Mouse (Mus musculus): ENCODE measurements around the gene Rps27. TPM values are rescaled to one million over a fixed set of nuclear protein-coding genes. Genes with fewer than 3 reads are reported as not detected.

Rps27 gene
- total and polyA plus RNA-seq, 3 experiments, result 2,476 to 6,504 TPM; not detected in 1

DNA sequence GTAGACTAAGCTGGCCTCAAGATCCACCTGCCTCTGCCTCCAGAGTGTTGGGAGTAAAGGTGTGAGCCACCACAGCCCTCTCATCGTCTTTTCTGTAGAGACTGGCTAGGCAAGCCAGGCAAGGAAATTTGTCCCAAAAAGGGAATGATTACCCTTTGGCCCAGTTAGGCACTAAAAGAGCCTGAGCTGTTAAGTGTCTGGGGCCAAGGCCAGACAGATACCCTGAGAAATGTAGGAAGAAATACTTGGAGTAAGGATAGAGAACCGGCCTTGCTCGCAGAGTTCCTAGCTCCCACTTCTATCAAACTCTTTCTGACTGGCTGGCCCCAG is 34.1 kb upstream of the Rps27 start:
- H3K36me3 ChIP-seq (ENCODE audit: control insufficient read depth in 1 of 2, insufficient read depth in 2 of 2, low read length in 2 of 2), result peaks cover 0 to 7% of the 10 kb centered on the region in 2 experiments; a peak in 2 of 4 replicates
- DNase-seq (ENCODE audit: low read depth, low spot score), result no peak
- peak overlapping the region; percentile 31 for H3K27ac ChIP-seq (ENCODE audit: control insufficient read depth, low read depth, low read length)
- TF ChIP-seq MAFK (IDR thresholded peaks at IDR 0.05; ENCODE audit: borderline replicate concordance, low read depth, low read length) (no peak), NRF1 (IDR thresholded peaks at IDR 0.05; ENCODE audit: insufficient read depth, low read depth, low read length, poor library complexity, severe bottlenecking) (no peak), GATA1 (IDR thresholded peaks at IDR 0.05; ENCODE audit: low read depth, low read length) (no peak), SMC3 (IDR thresholded peaks at IDR 0.05; ENCODE audit: low read depth, low read length) (no peak), TBP (IDR thresholded peaks at IDR 0.05; ENCODE audit: low read depth, low read length) (no peak), TAL1 (IDR thresholded peaks at IDR 0.05; ENCODE audit: low read length) (no peak)
- peak overlapping the region; percentile 44 to 71 for H3K4me3 ChIP-seq (ENCODE audit: control insufficient read depth in 1 of 2, insufficient read depth in 1 of 2, low read depth in 2 of 2, low read length in 2 of 2)
- H3K79me2 ChIP-seq (ENCODE audit: control insufficient read depth, insufficient read depth, low read length, poor library complexity), result peaks cover 7% of the 10 kb centered on the region
- H3K4me1 ChIP-seq (ENCODE audit: control insufficient read depth in 1 of 2, insufficient read depth in 2 of 2, low read length in 2 of 2), result peaks cover 7 to 10% of the 10 kb centered on the region in 2 experiments; a peak in 2 of 4 replicates
- H3K27me3 ChIP-seq (ENCODE audit: control insufficient read depth in 1 of 2, insufficient read depth in 2 of 2, low read length in 2 of 2), result no peaks in the 10 kb centered on the region
- H3K9ac ChIP-seq (ENCODE audit: control insufficient read depth, low read depth, low read length, poor library complexity, severe bottlenecking), result peak overlapping the region; percentile 60
- H3K9me3 ChIP-seq (replicated peaks; ENCODE audit: insufficient read depth, low read length), result no peaks in the 10 kb centered on the region

DNA sequence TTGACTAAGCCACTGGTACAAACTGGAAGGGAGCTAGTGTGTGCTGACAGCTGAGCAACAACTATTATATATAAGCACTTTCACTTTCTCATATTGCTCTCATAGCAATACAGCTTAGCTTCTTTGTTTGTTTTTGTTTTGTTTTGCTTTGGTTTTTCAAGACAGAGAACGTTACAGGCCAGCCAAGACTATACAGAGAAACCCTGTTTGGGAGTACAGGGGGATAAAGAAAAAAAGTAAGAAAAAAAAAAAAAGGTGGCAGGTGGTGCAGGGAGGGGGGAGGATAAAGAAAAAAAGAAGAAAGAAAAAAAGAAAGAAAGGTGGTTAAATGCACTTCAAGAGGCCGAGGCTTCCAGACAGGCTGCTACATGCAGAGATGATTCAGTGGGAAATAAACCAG is 32.0 kb upstream of the Rps27 start:
- Histone ChIP-seq H3K9me3 (replicated peaks; ENCODE audit: insufficient read depth, low read length) (no peaks in the 10 kb centered on the region), H3K36me3 (ENCODE audit: control insufficient read depth in 1 of 2, insufficient read depth in 2 of 2, low read length in 2 of 2) (peaks cover 0 to 7% of the 10 kb centered on the region in 2 experiments; a peak in 1 of 4 replicates), H3K9ac (ENCODE audit: control insufficient read depth, low read depth, low read length, poor library complexity, severe bottlenecking) (no peak overlapping the region), H3K4me3 (ENCODE audit: control insufficient read depth in 1 of 2, insufficient read depth in 1 of 2, low read depth in 2 of 2, low read length in 2 of 2) (peak overlapping the region in 1 of 2 experiments; percentile 41; a peak in 2 of 4 replicates), H3K27ac (ENCODE audit: control insufficient read depth, low read depth, low read length) (no peak overlapping the region), H3K27me3 (ENCODE audit: control insufficient read depth in 1 of 2, insufficient read depth in 2 of 2, low read length in 2 of 2) (no peaks in the 10 kb centered on the region), H3K4me1 (ENCODE audit: control insufficient read depth in 1 of 2, insufficient read depth in 2 of 2, low read length in 2 of 2) (peaks cover 10 to 14% of the 10 kb centered on the region in 2 experiments; a peak in 3 of 4 replicates), H3K79me2 (ENCODE audit: control insufficient read depth, insufficient read depth, low read length, poor library complexity) (peaks cover 7% of the 10 kb centered on the region)
- DNase-seq (ENCODE audit: low read depth, low spot score), result no peak
- TF ChIP-seq POLR2AphosphoS5 (IDR thresholded peaks at IDR 0.05; ENCODE audit: borderline replicate concordance, low read depth, low read length) (no peak), TBP (IDR thresholded peaks at IDR 0.05; ENCODE audit: low read depth, low read length) (no peak), JUND (IDR thresholded peaks at IDR 0.05; ENCODE audit: low read depth, low read length) (no peak), EP300 (IDR thresholded peaks at IDR 0.05; ENCODE audit: low read depth in 1 of 2, low read length in 2 of 2) (no peak), ZNF384 (IDR thresholded peaks at IDR 0.05; ENCODE audit: low read depth, low read length) (peak; percentile 63; the same call in 1 of the 2 replicates), MAZ (IDR thresholded peaks at IDR 0.05; ENCODE audit: low read depth, low read length) (no peak), SIN3A (IDR thresholded peaks at IDR 0.05; ENCODE audit: low read length) (no peak)

- Histone ChIP-seq H3K9ac (ENCODE audit: control insufficient read depth, low read depth, low read length, poor library complexity, severe bottlenecking) (no peak within 1 kb of the TSS), H3K4me1 (ENCODE audit: control insufficient read depth in 1 of 2, insufficient read depth in 2 of 2, low read length in 2 of 2) (peaks cover 10 to 14% of the 10 kb centered on the region in 2 experiments; a peak in 3 of 4 replicates), H3K36me3 (ENCODE audit: control insufficient read depth in 1 of 2, insufficient read depth in 2 of 2, low read length in 2 of 2) (peaks cover 0 to 7% of the 10 kb centered on the region in 2 experiments; a peak in 1 of 4 replicates), H3K27me3 (ENCODE audit: control insufficient read depth in 1 of 2, insufficient read depth in 2 of 2, low read length in 2 of 2) (no peaks in the 10 kb centered on the region), H3K79me2 (ENCODE audit: control insufficient read depth, insufficient read depth, low read length, poor library complexity) (peaks cover 1% of the 10 kb centered on the region), H3K4me3 (ENCODE audit: control insufficient read depth in 1 of 2, insufficient read depth in 1 of 2, low read depth in 2 of 2, low read length in 2 of 2) (no peak within 1 kb of the TSS), H3K9me3 (replicated peaks; ENCODE audit: insufficient read depth, low read length) (no peaks in the 10 kb centered on the region), H3K27ac (ENCODE audit: control insufficient read depth, low read depth, low read length) (no peak within 1 kb of the TSS)
- no peak for TF ChIP-seq CTCF (IDR thresholded peaks at IDR 0.05 in 2 of 3, conservative IDR thresholded peaks at IDR 0.05 in 1 of 3; ENCODE audit: control insufficient read depth in 1 of 3, insufficient read depth in 1 of 3, low read depth in 2 of 3, low read length in 3 of 3, poor library complexity in 1 of 3, severe bottlenecking in 1 of 3)
- TF ChIP-seq HCFC1 (IDR thresholded peaks at IDR 0.05; ENCODE audit: low read depth, low read length), result no peak
- DNase-seq (ENCODE audit: low read depth, low spot score), result no peak
These were observed 29.7 kb upstream of the Rps27 start, which contains the start of gene Creb3l4 for GRCm38 (mm10) chr3:90242984-90243775. Gene Creb3l4 (minus strand): TSS chr3:90243512.

Measured in MEL (cell line).